Mouse (Mus musculus): Measurements from ENCODE around the gene Mob2. TPM values are rescaled to one million over a fixed set of nuclear protein-coding genes. Genes with fewer than 3 reads are reported as not detected.

Mob2 gene
- polyA plus RNA-seq, 1 experiment from 2014 or later: 52.8 TPM

Small RNA genes within 50 kb of the gene (microRNA-seq; reads per million reads assigned to microRNA genes)
- 0.44 reads per million for gene Mir3104

Other genes with a start within 250 kb of the Mob2 start
- gene Muc5b, start 222.0 kb downstream of the Mob2 start, polyA plus RNA-seq (2015; fragmentation: Nextera tagmentation; extraction: Ambion mirVana): 0.04 and 0.06 TPM in 2 replicates
- 66.8 and 68.9 TPM in 2 replicates for gene Tollip, start 142.6 kb downstream of the Mob2 start, polyA plus RNA-seq (2015; fragmentation: Nextera tagmentation; extraction: Ambion mirVana)
- gene Brsk2, start 111.3 kb downstream of the Mob2 start, polyA plus RNA-seq (2015; fragmentation: Nextera tagmentation; extraction: Ambion mirVana): 20.1 and 20.6 TPM in 2 replicates
- 88.4 and 96.1 TPM in 2 replicates for gene Dusp8, start 34.8 kb upstream of the Mob2 start, polyA plus RNA-seq (2015; fragmentation: Nextera tagmentation; extraction: Ambion mirVana)
- gene Gm45618, start 59.7 kb upstream of the Mob2 start, polyA plus RNA-seq (2015; fragmentation: Nextera tagmentation; extraction: Ambion mirVana): not detected in 2 replicates
- not detected in 2 replicates for gene Gm39115, start 75.0 kb upstream of the Mob2 start, polyA plus RNA-seq (2015; fragmentation: Nextera tagmentation; extraction: Ambion mirVana)
- not detected in 2 replicates for gene Gm45337, start 83.5 kb upstream of the Mob2 start, polyA plus RNA-seq (2015; fragmentation: Nextera tagmentation; extraction: Ambion mirVana)
- gene Gm29735, start 96.0 kb upstream of the Mob2 start, polyA plus RNA-seq (2015; fragmentation: Nextera tagmentation; extraction: Ambion mirVana): not detected in 2 replicates
- gene Gm4553, start 104.7 kb upstream of the Mob2 start, polyA plus RNA-seq (2015; fragmentation: Nextera tagmentation; extraction: Ambion mirVana): not detected in 2 replicates
- not detected in 2 replicates for gene Krtap5-2, start 114.9 kb upstream of the Mob2 start, polyA plus RNA-seq (2015; fragmentation: Nextera tagmentation; extraction: Ambion mirVana)
- gene Gm10153, start 129.3 kb upstream of the Mob2 start, polyA plus RNA-seq (2015; fragmentation: Nextera tagmentation; extraction: Ambion mirVana): not detected in 2 replicates
- gene Krtap5-3, start 140.3 kb upstream of the Mob2 start, polyA plus RNA-seq (2015; fragmentation: Nextera tagmentation; extraction: Ambion mirVana): not detected in 2 replicates
- not detected in 2 replicates for gene Gm7579, start 150.8 kb upstream of the Mob2 start, polyA plus RNA-seq (2015; fragmentation: Nextera tagmentation; extraction: Ambion mirVana)
- not detected in 2 replicates for gene Krtap5-5, start 168.9 kb upstream of the Mob2 start, polyA plus RNA-seq (2015; fragmentation: Nextera tagmentation; extraction: Ambion mirVana)
- not detected in 2 replicates for gene Gm40460, start 180.0 kb upstream of the Mob2 start, polyA plus RNA-seq (2015; fragmentation: Nextera tagmentation; extraction: Ambion mirVana)
- gene Gm2431, start 197.3 kb upstream of the Mob2 start, polyA plus RNA-seq (2015; fragmentation: Nextera tagmentation; extraction: Ambion mirVana): not detected in 2 replicates
- not detected in 2 replicates for gene Gm4559, start 213.3 kb upstream of the Mob2 start, polyA plus RNA-seq (2015; fragmentation: Nextera tagmentation; extraction: Ambion mirVana)
- not detected in 2 replicates for gene Krtap5-1, start 236.1 kb upstream of the Mob2 start, polyA plus RNA-seq (2015; fragmentation: Nextera tagmentation; extraction: Ambion mirVana)
- not detected in 2 replicates for gene Krtap5-4, start 242.5 kb upstream of the Mob2 start, polyA plus RNA-seq (2015; fragmentation: Nextera tagmentation; extraction: Ambion mirVana)

Data from neural tube, embryonic 13.5 days (tissue).